Mouse (Mus musculus) liver, embryonic 14.5 days (tissue): ENCODE data around the gene Slc25a35. TPM values are rescaled to one million over a fixed set of nuclear protein-coding genes. Genes with fewer than 3 reads are reported as not detected.
"Not testable (repeated sequence)": the region's sequence is repeated elsewhere in the genome, so short reads cannot be mapped to it uniquely, and the experiment has no call there.

Source experiments
- ATAC-seq: fragments of 200-750 bp; cut with Nextera tagmentation; 2 replicates; pipeline ENCODE4 v1.8.0; 2017; ENCODE audit warnings: moderate number of reproducible peaks, mild to moderate bottlenecking, moderate library complexity; ENCODE audit not compliant: insufficient read depth
- DNase-seq, 3 experiments: peaks; one replicate each; pipeline ENCODE4 v3.0.0-alpha.2; 2012 to 2013; ENCODE audit warnings: low read depth in 3 of 3, low spot score in 3 of 3
- H3K27ac ChIP-seq: fragments of 300-500 bp; sonication (generic); 2 replicates; pipeline ENCODE4 v1.5.1; 2014; ENCODE audit warnings: moderate library complexity, mild to moderate bottlenecking, control low read depth, inconsistent platforms
- H3K27me3 ChIP-seq: fragments of 300-500 bp; sonication (generic); 2 replicates; pipeline ENCODE4 v1.6.1; 2014; ENCODE audit warnings: mild to moderate bottlenecking, low read length, moderate library complexity; ENCODE audit not compliant: control insufficient read depth, insufficient read depth
- H3K36me3 ChIP-seq: fragments of 300-500 bp; sonication (generic); replicated peaks from 2 replicates; pipeline ENCODE4 v1.6.1; 2014; ENCODE audit warnings: low read depth; ENCODE audit not compliant: control insufficient read depth, insufficient read depth
- H3K4me1 ChIP-seq, 2 experiments: fragments of 200-500 bp in 1 of 2; fragments of 300-500 bp in 1 of 2; sonication (generic) in 1 of 2; replicated peaks; 2 replicates each; pipeline ENCODE4 v1.6.1; 2012 to 2014; ENCODE audit warnings: antibody characterized with exemption in 1 of 2, inconsistent platforms in 1 of 2, low read length in 1 of 2; ENCODE audit not compliant: control insufficient read depth in 2 of 2, insufficient read depth in 2 of 2
- H3K4me2 ChIP-seq: fragments of 300-500 bp; sonication (generic); 2 replicates; pipeline ENCODE4 v1.6.1; 2014; ENCODE audit warnings: low read depth, mild to moderate bottlenecking, control low read depth, moderate library complexity
- H3K4me3 ChIP-seq, 2 experiments: fragments of 200-500 bp in 1 of 2; fragments of 300-500 bp in 1 of 2; sonication (generic) in 1 of 2; 2 replicates each; pipeline ENCODE4 v1.5.1; 2012 to 2014; ENCODE audit warnings: low read depth in 2 of 2, low read length in 2 of 2, mild to moderate bottlenecking in 2 of 2, control low read depth in 1 of 2, inconsistent platforms in 1 of 2, moderate library complexity in 1 of 2; ENCODE audit not compliant: insufficient read depth in 1 of 2
- H3K9ac ChIP-seq: fragments of 300-500 bp; sonication (generic); replicated peaks from 2 replicates; pipeline ENCODE4 v1.6.1; 2014; ENCODE audit warnings: mild to moderate bottlenecking, control low read depth, moderate library complexity
- H3K9me3 ChIP-seq: fragments of 300-500 bp; sonication (generic); 2 replicates; pipeline ENCODE4 v1.6.1; 2016; ENCODE audit warnings: low read length, mixed read lengths; ENCODE audit not compliant: control insufficient read depth
- CTCF ChIP-seq: IDR thresholded peaks from 2 replicates; pipeline ENCODE4 v1.5.1; 2016; ENCODE audit warnings: antibody characterized with exemption, low read depth, control low read depth
- EP300 ChIP-seq: IDR thresholded peaks from 2 replicates; pipeline ENCODE4 v1.6.1; 2016; ENCODE audit warnings: antibody characterized with exemption, low read depth
- WGBS: fragments of 180-500 bp; shearing (Covaris S2); extraction: QIAGEN DNeasy Blood & Tissue Kit; methylation state at CpG from one replicate; pipeline ENCODE4 v1.1.7; 2014; ENCODE audit not compliant: insufficient replicate concordance; 5-methylcytosine and 5-hydroxymethylcytosine counted together
- polyA plus RNA-seq, 2 experiments: library from polyadenylated mRNA; depleted of rRNA in 1 of 2; stranded (reverse) in 1 of 2; unstranded in 1 of 2; fragments of >200 nt; fragmentation: Nextera tagmentation in 1 of 2; extraction: Ambion mirVana in 1 of 2; gene quantifications; 2 replicates each; pipeline versions ENCODE4 v1.2.1 to v1.2.3; 2012 to 2014

The Slc25a35 gene
- polyA plus RNA-seq, 2 experiments: 0.13 to 0.59 TPM

GRCm38 (mm10) chr11:69003592-69003991 is 35.7 kb downstream of the Slc25a35 start:
- Histone ChIP-seq H3K4me1 (peaks cover 18 to 27% of the 10 kb centered on the region in 2 experiments), H3K27me3 (no peaks in the 10 kb centered on the region), H3K27ac (no peak overlapping the region), H3K9me3 (no peaks in the 10 kb centered on the region), H3K36me3 (peaks cover 44% of the 10 kb centered on the region), H3K9ac (no peak overlapping the region), H3K4me3 (no peak overlapping the region), H3K4me2 (no peak overlapping the region)
- 70% methylated on average over 4 of the region's 4 CpGs for WGBS
- ATAC-seq (no peak), DNase-seq (no peak)
- TF ChIP-seq CTCF (no peak), EP300 (no peak)

GRCm38 (mm10) chr11:69005193-69005592 is 37.3 kb downstream of the Slc25a35 start:
- H3K27ac ChIP-seq: peak overlapping the region; percentile 37

GRCm38 (mm10) chr11:69006575-69006974 is 38.6 kb downstream of the Slc25a35 start:
- Histone ChIP-seq H3K4me3 (peak overlapping the region; percentile 73 to 98; a peak in 2 of 4 replicates), H3K4me2 (peak overlapping the region; percentile 86), H3K4me1 (peaks cover 18 to 35% of the 10 kb centered on the region in 2 experiments), H3K36me3 (peaks cover 14% of the 10 kb centered on the region)
- not testable (repeated sequence) for ATAC-seq, H3K9me3 ChIP-seq, DNase-seq, H3K9ac ChIP-seq, H3K27ac ChIP-seq, H3K27me3 ChIP-seq

More at GRCm38 (mm10) chr11:69005193-69005592, 37.3 kb downstream of the Slc25a35 start:
- H3K36me3 ChIP-seq: peaks cover 28% of the 10 kb centered on the region
- H3K9ac ChIP-seq: 0 out of 2 replicates have a peak overlapping the region, but pooled peaks have one; percentile 25
- TF ChIP-seq EP300: 0 out of 2 replicates have a peak, but pooled peaks have one; percentile 18
- no peak for TF ChIP-seq CTCF
- H3K4me3 ChIP-seq: 0 out of 4 replicates have a peak overlapping the region, but pooled peaks of 1 of the 2 experiments have one; percentile 8
- H3K4me1 ChIP-seq: peaks cover 18 to 27% of the 10 kb centered on the region in 2 experiments
- no peaks in the 10 kb centered on the region for H3K27me3 ChIP-seq
- peak overlapping the region; percentile 16 for H3K4me2 ChIP-seq
- 46% methylated on average over 7 of the region's 7 CpGs for WGBS
- peak; percentile 71 for ATAC-seq
- H3K9me3 ChIP-seq: no peaks in the 10 kb centered on the region
- peak in 1 of 3 experiments; percentile 46 for DNase-seq

- peak within 1 kb of the TSS; percentile 86 for H3K4me2 ChIP-seq
- H3K4me1 ChIP-seq: peaks cover 21 to 37% of the 10 kb centered on the region in 2 experiments
- no peaks in the 10 kb centered on the region for H3K27me3 ChIP-seq
- peak; percentile 87 to 88 (median 88) for DNase-seq
- H3K9ac ChIP-seq: peak within 1 kb of the TSS; percentile 82
- H3K9me3 ChIP-seq: no peaks in the 10 kb centered on the region
- peak within 1 kb of the TSS; percentile 73 to 98 for H3K4me3 ChIP-seq
- peaks cover 1% of the 10 kb centered on the region for H3K36me3 ChIP-seq
- peak within 1 kb of the TSS; percentile 90 for H3K27ac ChIP-seq
- TF ChIP-seq CTCF: 0 out of 2 replicates have a peak, but pooled peaks have one; percentile 16
- TF ChIP-seq EP300: no peak
- peak; percentile 71 for ATAC-seq
- WGBS: 8% methylated on average over 38 of the region's 38 CpGs
Observed at GRCm38 (mm10) chr11:69008182-69009121, 40.5 kb downstream of the Slc25a35 start, which contains the start of gene Pfas. TSS of gene Pfas (minus strand) at chr11:69008460.

- Histone ChIP-seq H3K4me1 (peaks cover 20 to 37% of the 10 kb centered on the region in 2 experiments), H3K4me2 (no peak overlapping the region; the same call in 1 of the 2 replicates), H3K27me3 (no peaks in the 10 kb centered on the region), H3K36me3 (no peaks in the 10 kb centered on the region; the same call in 1 of the 2 replicates), H3K4me3 (no peak overlapping the region), H3K27ac (no peak overlapping the region), H3K9ac (no peak overlapping the region), H3K9me3 (no peaks in the 10 kb centered on the region)
- ATAC-seq (no peak), DNase-seq (no peak)
- WGBS: 63% methylated on average over 1 of the region's 1 CpGs
- TF ChIP-seq CTCF (no peak), EP300 (no peak)
Observed at GRCm38 (mm10) chr11:69009508-69009907, 41.6 kb downstream of the Slc25a35 start.
